Mouse (Mus musculus) mesoderm, embryonic 11.5 days (tissue): ENCODE data around the gene Cmpk1.

Experiments used
- DNase-seq: peaks from one replicate; pipeline ENCODE4 v3.0.0-alpha.2; 2012; ENCODE audit warnings: low read depth, low spot score

The Cmpk1 gene

DNA sequence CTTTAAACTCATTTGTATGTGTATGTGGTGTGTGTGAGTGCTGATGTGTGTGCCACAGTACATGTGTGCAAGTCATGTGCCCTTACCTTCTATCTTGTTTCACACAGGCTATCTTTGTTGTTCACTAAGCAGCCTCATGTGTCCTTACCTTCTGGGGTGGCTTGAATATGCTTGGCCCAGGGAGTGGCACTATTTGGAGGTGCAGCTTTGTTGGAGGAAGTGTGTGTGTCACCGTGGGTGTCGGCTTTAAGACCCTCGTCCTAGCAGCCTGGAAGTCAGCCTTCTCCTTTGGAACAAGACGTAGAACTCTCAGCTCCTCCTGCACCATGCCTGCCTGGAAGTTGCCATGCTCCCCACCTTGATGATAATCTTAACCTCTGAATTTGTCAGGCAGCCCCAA, 40.6 kb downstream of the Cmpk1 start:
- DNase-seq, result no peak

DNA sequence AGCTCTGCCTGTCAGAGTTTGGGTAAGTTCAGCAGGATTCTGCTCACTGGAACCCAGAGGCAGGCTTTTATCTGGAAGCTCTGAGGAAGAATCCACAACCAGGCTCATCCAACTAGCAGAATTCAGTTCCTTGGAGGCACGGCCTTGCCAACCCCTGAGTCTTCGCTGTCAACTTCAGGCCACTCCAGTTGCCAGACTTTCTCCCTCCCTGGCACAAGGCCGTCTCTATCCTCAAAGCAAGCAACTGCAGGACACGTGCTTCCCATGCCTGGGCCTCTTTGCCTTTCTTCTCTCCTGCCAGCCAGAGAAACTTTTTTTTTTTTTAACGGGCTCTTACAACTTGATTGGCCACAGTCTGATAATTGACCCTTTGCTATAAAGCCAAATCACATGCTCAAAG, 42.0 kb downstream of the Cmpk1 start:
- no peak for DNase-seq

DNA sequence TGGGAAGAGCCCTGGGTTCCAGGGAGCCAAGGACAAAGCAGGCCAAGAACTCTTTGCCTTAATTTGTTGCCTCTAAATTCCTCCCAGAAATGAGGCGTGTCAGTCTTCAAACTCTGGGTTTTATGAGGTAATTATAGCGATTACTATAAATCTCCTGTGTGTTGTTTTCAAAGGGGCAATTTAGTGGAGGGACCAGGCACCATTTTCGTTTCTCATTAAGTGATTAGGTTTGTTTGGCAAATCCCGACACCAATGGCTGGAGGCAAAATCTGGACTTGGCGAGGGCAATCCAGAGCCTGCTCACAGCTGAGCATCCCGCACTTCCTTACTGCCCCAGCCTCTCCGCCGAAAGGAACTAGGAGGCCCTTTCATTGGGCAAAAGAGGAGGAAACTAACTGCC, 44.5 kb downstream of the Cmpk1 start:
- DNase-seq, result no peak

DNA sequence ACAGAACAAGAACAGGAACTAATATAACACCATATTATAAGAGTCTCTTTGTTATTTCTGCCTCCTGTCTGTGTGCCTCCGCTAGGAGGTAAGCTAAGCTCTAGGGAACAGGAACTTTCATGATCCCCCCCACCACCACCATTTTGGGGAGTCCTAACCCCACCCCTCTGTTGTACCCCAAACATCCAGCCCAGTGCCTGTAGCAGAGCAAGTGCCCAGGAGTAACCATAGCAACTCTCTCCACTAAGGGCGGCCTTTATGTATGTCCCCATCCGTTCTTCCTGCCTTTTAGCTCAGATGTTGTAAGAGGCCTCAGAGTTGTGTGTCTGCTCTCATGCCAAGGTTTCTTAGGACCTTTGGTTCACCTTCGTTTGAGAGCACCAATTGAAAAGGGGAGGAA, 44.9 kb downstream of the Cmpk1 start:
- DNase-seq, result no peak

DNA sequence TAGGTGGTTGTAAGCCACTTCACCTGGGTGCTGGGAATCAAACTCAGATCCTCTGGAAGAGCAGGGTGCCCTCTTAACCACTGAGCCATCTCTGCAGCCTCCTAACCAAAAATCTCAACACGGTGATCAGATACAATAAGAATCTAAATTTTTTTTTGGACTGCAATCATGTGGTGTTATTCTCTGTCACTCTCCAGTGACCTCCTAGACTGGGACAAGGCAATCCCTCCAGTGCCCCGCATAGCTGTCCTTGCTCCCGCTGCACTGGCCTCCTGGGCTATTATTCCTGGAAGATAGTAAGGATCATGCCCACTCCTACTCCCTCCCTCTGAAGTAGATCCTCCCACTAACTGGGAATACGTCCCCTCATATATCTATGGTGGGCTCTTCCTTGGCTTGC, 45.7 kb downstream of the Cmpk1 start:
- DNase-seq, result no peak

DNA sequence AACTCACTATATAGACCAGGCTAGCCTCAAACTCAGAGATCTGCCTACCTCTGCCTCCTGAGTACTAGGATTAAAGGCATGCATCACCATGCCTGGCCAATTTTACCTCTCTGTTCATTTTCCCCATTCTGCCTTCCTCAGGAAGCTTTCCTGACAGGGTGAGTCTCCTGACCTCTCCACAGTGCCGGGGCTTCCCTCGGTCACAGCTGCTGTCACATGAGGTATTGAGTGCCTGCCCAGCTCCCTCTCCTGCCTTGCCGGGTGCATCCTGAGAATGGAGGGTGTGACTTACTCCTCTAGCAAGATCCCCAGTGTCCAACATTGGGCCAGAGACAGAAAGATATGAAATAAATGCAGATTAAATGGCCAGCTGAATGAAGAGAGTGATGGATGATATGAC, 48.8 kb downstream of the Cmpk1 start:
- no peak for DNase-seq

DNA sequence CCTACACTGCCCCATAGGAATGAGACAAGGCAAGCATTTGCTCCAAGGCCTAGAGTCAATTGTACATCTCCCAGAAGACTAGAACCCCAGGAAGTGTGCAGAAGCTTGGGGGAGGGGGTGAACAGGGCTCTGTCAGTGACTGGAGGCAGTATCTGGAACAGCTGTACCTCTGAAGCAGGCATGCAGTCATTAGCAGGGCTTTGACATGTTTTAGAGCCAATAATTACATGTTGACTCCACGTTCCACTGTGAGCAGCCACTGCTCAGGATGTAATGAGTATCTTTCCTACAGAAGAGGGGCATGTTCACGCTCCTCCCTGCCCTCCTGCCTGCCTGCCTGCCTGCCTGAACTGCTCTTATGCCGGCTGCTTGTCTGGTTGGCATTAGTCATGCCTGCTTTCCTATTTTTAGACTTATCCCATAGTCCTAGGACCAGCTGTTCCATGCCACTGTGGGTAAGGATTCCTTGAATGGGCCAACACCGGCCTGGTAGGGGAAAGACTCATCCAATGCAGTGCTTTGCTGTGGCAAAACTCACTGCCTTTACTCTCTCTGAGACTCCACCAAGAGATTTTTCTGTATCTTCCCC, 49.5 kb downstream of the Cmpk1 start:
- DNase-seq, result no peak

DNA sequence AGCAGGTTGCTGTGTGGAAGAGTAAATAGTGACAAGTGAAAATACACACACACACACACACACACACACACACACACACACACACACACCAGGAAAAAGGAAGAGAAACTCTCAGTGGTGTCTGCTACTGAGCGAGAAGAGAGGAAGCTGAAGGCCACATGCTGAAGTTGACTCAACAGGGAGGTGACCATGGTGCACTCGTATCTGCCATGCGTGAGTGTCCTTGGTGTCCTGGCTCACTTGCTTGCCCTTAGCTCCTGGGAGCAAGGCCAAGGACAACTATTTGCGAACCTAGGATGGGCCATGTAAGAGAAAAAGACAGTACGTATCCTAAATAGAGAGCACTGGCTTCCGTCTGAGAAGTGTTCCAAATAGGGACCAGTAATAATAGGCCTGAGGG, 52.9 kb downstream of the Cmpk1 start:
- DNase-seq, result no peak

DNA sequence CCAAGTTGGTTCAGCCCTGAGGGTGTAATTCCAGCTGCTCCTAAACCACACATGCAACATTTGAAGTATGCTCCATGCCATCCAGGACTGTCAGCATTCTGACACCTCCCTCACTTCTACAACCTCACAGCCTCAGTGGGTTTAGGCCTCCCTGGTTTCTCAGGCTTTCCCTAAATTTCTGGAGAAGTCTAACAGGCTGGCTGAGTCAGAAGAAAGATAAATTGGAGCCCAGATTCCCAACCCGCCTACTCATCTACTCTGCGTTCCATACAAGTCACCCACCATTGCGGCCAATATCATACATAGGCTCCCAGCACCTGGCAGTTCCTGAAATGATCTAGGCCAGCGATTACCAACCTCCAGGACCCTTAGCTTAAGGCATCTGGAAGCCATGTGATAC, 54.3 kb downstream of the Cmpk1 start:
- no peak for DNase-seq

DNA sequence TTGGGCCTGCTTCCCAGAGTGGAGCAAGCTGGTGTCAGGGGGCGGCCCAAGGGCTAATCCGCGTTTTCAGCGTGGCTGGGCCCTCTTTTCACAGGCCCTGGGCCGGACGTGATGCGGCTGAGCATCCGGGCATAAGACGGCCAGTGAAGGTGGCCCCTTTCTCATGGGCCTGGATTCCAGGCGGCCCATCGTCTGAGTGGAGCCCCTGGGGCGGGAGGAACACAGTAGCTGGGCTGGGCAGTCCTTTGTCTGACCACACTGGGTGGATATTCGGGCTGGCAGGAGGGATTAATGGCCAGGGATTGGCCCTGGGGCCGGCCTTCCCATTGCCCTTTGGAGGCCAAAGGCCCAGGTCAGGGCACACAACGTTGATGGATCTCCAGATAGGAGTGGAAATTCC, 57.9 kb downstream of the Cmpk1 start:
- DNase-seq, result no peak

DNA sequence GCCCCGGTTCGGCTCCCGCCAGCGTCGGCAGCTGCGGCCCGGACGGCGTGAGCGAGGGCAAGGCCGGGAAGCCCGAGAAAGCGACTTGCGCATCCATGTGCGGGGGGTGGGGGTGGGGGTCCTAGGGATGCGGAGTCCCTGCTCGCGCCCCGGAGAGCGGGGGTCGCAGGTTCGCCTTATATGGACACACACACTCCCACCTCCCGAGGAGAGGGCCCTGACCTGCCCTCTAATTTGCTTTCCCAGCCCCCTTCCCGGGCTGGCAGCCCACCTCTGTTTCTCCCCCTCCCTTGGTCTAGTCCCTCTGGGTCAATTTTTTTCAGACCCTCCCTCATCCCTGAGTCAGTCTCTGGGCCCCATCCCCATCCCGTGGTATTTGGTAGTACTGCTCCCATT, 61.1 kb downstream of the Cmpk1 start, which contains the start of gene Foxe3:
TSS of gene Foxe3 (minus strand) at position 97 of the 396 bp plus-strand sequence.
- no peak for DNase-seq

DNA sequence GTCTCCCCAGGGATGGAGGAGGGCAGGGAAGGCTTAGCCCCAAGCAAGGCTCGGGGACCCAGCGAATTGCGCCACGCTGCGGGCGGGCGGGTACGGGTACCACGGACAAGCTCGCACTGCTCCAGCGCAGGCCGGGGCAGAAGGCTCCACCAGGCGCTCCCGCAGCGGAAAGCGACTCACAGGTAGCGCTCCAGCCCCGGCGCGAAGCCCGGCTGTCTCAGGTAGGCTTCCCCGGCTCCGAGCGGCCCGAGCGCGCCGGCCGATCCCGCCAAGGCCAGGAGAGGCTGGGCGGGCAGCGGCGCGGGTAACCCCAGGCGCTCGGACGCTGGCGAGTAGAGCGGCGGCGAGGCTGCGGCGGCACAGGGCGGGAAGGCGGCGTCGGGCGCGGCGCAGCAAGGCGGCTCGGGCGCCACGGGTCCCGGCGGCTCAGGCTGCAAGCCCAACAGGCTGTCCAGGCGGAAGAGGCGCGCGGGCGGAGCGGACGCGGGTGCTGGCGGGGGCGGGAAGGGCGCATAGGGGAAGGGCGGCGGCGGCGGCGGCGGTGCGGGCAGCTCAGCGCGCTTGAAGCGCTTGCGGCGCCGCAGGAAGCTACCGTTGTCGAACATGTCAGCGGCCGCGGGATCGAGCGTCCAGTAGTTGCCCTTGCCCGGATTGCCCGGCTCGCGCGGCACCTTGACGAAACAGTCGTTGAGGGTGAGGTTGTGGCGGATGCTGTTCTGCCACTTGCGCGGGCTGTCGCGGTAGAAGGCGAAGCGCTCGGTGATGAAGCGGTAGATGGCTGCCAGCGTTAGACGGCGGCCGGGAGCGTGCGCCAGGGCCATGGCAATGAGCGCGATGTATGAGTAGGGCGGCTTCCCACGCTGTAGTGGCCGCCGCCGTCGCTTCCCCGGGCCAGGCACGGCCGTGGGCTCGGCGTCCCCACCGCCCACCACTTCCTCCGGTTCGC, 61.8 kb downstream of the Cmpk1 start:
- DNase-seq, result no peak

DNA sequence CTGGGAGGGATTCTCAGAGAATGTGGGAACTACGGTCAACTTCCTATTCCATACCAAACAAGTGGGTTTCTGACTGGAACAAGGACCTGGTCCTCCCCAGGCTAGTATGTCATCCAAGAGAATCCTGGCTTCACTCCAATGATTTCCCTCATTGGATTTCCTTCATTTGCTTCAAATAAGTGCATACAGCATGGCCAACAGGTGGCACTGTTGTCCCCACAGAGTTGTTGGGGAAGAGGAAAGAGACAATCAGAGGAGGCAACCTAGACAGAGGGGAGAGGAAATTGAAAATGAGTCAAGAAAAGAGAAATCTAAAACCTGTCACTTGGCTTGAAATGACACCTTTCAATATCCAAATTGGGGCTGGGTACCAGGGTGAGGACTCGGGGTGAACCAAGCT, 70.0 kb downstream of the Cmpk1 start:
- DNase-seq, result peak; percentile 65

DNA sequence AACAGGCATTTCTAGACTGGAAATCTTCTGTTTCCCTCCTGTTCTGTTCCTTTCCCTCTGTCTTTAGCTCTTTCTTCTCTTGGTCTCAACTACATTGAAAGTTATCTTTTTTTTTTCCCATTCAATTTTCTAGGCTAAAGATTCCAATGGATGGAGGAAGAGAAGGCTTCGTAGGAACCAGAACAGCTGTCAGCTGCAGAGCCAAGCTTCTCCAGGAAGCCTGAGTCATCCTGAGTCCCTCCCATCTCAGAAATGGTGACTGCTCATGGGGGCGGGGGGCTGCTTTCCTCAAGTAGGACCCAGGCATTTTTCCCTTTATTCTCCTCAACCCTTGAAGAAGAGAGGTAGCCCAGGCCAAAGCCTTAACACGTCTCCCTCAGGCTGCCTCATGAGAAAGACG, 71.0 kb downstream of the Cmpk1 start:
- no peak for DNase-seq

DNA sequence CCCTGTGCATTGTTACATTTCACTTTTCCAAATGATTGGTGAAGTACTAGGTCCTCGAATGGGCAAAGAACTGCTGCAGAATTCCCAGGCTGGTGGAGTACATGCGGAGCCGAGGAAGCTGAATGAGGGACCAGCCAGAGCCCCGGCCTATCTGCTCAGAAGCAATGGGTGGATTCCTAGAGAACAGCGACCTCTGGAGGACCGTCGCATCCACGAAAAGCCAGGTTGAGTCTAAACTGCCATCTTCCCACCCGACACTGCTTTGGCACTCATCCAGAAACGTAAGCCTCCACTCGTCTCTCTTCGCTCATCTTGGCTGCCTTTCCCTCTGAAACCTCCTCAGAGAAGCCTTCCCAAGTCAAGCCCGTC, 73.5 kb downstream of the Cmpk1 start:
- peak; percentile 89 for DNase-seq

DNA sequence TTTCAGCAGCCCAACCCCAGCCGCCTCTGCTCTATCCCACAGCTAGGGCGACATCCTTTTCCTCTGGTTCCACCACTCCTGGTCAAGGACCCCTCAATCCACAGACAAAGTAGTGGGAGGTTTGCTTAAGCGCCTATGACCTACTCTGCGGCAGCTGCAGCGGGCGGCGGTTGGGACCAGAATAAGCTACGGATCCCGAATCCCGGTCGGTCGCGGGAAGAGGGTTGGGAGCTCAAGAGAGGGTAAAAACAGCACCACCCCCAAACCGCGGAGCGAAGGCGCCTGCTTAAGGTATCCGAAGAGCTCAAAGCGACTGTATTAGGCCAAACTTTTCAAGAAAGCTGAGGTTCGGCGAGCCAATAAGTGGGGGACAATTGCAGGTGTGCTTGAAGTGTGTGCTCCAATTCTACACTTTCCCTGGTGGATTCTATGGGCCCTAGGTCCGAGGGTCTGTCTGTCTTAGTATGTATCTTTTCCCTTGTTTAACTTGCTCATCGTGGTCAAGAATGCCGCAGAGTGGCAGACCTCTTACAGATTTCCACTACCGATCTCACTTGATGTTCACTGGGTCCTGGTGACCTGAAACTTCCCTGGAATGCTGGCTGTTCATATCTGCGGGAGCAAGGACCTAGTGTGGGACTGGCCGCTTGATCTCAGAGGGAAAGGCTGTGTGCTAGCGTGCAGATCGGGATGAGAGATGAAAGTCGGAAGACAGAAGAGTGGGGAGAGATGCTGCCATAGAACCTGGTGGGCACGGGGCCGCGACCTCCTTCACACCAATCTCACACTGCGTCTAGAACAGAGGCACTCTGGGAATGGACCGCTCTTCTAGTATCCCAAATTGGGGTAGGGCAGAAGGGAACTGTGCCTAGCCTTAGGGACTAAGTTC, 74.1 kb downstream of the Cmpk1 start:
- no peak for DNase-seq

DNA sequence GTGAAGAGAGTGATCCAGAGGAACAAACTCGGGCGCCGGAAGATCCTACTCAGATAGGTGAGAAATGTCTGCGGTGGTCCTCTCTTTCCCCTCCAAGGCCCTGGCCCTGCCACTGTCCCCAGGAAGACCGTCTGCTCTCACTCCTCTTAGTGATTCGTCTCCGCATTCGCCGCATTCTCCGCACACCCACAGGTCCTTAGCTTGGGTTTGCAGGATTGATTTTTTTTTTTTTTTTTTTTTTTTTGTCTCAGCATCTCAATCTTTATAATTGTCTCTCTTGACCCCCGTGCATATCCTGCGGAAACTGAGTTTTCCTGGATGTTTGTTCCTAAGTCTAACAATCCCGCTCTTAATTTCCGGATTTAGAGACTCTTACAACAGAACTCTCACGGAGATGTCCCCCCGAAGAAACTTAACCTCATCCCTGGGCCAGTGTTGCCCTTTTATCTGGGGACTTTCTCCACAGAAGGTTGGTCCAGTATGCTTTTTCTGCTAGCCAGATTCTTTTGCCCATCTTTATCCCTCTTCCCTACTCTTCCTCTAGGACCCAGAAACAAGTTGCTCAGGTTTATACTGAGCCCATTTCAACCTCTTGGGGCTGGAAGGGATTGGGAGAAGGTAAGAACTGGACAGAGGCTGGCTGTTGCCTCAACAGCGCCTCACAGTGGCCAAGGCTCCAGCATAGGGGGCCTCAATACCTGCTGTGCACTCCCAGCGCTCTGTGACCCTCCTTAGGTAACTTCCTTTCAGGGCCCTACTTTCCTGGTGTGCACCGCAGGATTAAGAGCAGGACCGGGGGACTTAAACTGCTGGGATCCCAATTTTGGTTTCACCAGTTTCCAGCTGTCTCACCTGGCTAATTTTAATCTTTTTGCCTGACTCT, 77.2 kb downstream of the Cmpk1 start:
- peak; percentile 77 for DNase-seq
